Mouse (Mus musculus): ENCODE measurements at regions not wholly inside any gene's neighbourhood (a gene's known extent, or its start where the extent isn't known, plus 50 kb on each side); places are given as distances from the start of the nearest gene placed in this dataset.

DNA sequence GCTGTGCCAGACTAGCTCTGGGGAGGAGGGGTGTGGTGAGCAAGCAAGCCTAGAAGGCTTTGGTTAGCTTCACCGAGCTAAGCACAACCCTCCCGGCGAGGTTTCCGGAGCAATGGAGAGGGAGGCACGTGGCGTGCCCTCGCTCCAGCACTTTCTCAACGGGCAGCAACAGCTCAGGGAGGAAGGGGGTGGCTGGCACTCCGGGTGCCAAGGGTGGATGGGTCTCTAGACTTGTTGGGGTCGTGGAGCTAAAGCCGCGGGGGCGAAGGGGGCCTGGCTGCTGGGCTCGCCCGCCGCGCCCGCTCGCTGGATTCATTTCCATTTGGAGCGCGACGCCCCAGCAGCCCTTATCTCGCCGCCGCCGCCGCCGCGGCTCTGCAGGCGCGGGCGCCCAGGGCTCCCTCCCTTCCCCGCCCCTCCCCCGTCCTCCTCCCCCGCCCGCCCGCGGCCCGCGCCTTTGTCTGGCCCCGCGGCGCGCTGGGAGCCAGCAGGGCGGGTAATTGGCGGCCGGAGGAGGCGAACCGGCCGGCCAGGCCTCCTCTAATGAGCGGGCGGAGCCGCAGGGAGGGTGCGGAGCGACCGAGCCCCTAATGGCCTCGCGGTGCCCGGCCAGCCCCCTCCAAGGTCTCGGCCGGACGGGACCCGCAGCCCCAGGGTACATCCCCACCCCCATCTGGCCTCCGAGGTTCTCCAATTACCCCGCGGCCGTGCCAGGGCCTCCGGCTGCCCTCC, 336.9 kb downstream of the H2al1j start:
- TF ChIP-seq POLR2A (IDR thresholded peaks at IDR 0.05; ENCODE audit: borderline replicate concordance, control insufficient read depth, low read depth, low read length): peak; percentile 21; the same call in 1 of the 2 replicates
- TF ChIP-seq CTCF (IDR thresholded peaks at IDR 0.05; ENCODE audit: control insufficient read depth, insufficient read depth, low read length): no peak
